In the genomic region with DNA sequence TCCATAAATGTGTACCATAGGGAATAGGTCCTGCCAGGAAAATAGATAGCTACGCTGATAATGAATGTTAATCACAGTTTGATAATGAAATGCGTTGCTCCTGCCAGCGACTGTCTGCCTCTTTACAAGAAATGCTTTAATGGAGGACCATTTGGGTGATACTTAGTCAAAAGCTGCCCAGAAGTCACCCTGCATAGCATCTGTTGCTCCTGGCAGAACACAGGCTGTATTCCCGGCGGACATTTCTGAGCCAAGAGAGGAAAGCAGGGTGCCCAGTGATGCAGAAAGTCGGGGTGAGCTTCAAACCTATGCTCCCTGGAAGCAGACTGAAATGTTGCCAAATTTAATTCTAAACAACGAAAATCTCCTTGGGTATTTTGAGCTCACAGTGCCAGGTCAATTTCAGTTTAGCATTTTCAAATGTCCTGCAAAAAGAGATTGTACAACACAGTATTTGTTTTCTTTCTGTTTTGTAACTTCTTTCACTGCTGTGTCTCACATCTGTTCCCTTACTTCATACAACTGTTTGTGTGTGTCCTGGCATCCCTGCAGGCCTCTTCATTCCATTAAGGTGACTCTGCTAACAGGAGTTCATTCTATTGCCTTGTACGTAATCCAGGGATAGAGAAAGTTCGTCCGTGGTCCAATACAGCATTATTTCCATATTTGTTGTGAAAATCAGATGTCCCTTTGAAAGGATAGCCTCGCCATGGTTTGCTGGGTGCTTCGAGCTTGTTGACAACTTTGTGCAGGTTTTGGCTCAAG, we compare ENCODE assay signal across 13 mouse cellular contexts. TPM values are rescaled to one million over a fixed set of nuclear protein-coding genes. Genes with fewer than 3 reads are reported as not detected.
DNase-seq lines count a peak whose midpoint lies in the region; ATAC-seq lines count a peak whose summit lies in the region.
"Had no signal": no experiment of that assay in that cellular context is flagged by ENCODE, and none has a peak within 500 bp of the region (broad histone marks: within the 10 kb centered on the region; RNA-seq: fewer than 3 reads in every experiment).

No protein-coding gene starts in this region.

- H3K9me3 ChIP-seq in forebrain, embryonic 13.5 days (replicated peaks), result no peaks in the 10 kb centered on the region
- H3K9me3 ChIP-seq in forebrain, embryonic 11.5 days (ENCODE audit: control insufficient read depth, low read length), result no peaks in the 10 kb centered on the region
- no peaks in the 10 kb centered on the region for H3K9me3 ChIP-seq in hindbrain, embryonic 16.5 days (ENCODE audit: control insufficient read depth, low read length)
- no peaks in the 10 kb centered on the region for H3K9me3 ChIP-seq in hindbrain, embryonic 12.5 days (replicated peaks)
- no peaks in the 10 kb centered on the region for H3K9me3 ChIP-seq in forebrain, embryonic 16.5 days (ENCODE audit: control insufficient read depth, low read length)
- H3K9me3 ChIP-seq: limb, embryonic 15.5 days had no signal

- no peaks in the 10 kb centered on the region for H3K36me3 ChIP-seq in forebrain, embryonic 13.5 days (ENCODE audit: poor library complexity, severe bottlenecking)
- H3K36me3 ChIP-seq in forebrain, embryonic 11.5 days (ENCODE audit: control insufficient read depth, insufficient read depth, low read length), result no peaks in the 10 kb centered on the region
- H3K36me3 ChIP-seq in hindbrain, embryonic 16.5 days (ENCODE audit: control insufficient read depth, insufficient read depth, low read length), result no peaks in the 10 kb centered on the region
- H3K36me3 ChIP-seq in hindbrain, embryonic 12.5 days, result no peaks in the 10 kb centered on the region
- H3K36me3 ChIP-seq in forebrain, embryonic 16.5 days (ENCODE audit: control insufficient read depth, insufficient read depth), result no peaks in the 10 kb centered on the region
- H3K36me3 ChIP-seq: limb, embryonic 15.5 days had no signal

- ATAC-seq in forebrain, embryonic 13.5 days, result peak; percentile 33; the same call in 1 of the 2 replicates
- ATAC-seq in forebrain, embryonic 11.5 days (replicated peaks; ENCODE audit: low FRiP score), result no peak
- peak; percentile 75; the same call in 1 of the 2 replicates for ATAC-seq in hindbrain, embryonic 16.5 days
- no peak for ATAC-seq in hindbrain, embryonic 12.5 days (ENCODE audit: low FRiP score)
- peak; percentile 84 for ATAC-seq in forebrain, embryonic 16.5 days
- ATAC-seq: CD4-positive, CD25-positive, alpha-beta regulatory T cell, adult 4 months had no signal

- WGBS in forebrain, embryonic 13.5 days, result 56% methylated on average over 12 of the region's 12 CpGs
- 87% methylated on average over 12 of the region's 12 CpGs for WGBS in forebrain, embryonic 11.5 days
- 40% methylated on average over 12 of the region's 12 CpGs for WGBS in hindbrain, embryonic 16.5 days
- WGBS in hindbrain, embryonic 12.5 days, result 69% methylated on average over 12 of the region's 12 CpGs
- WGBS in forebrain, embryonic 16.5 days, result 33% methylated on average over 12 of the region's 12 CpGs

- H3K4me2 ChIP-seq in forebrain, embryonic 13.5 days, result no peak overlapping the region
- no peak overlapping the region for H3K4me2 ChIP-seq in forebrain, embryonic 11.5 days (ENCODE audit: low read depth, low read length, severe bottlenecking)
- no peak overlapping the region for H3K4me2 ChIP-seq in hindbrain, embryonic 16.5 days (ENCODE audit: low read length)
- H3K4me2 ChIP-seq in hindbrain, embryonic 12.5 days (replicated peaks), result no peak overlapping the region
- H3K4me2 ChIP-seq in forebrain, embryonic 16.5 days (ENCODE audit: low read length), result no peak overlapping the region
- H3K4me2 ChIP-seq: limb, embryonic 15.5 days; lung, embryonic 14.5 days had no signal

- no peak overlapping the region for H3K4me3 ChIP-seq in forebrain, embryonic 13.5 days
- no peak overlapping the region for H3K4me3 ChIP-seq in forebrain, embryonic 11.5 days (ENCODE audit: low read depth, low read length)
- no peak overlapping the region for H3K4me3 ChIP-seq in hindbrain, embryonic 16.5 days (ENCODE audit: low read length)
- no peak overlapping the region for H3K4me3 ChIP-seq in hindbrain, embryonic 12.5 days
- H3K4me3 ChIP-seq in forebrain, embryonic 16.5 days (replicated peaks; ENCODE audit: low read length), result no peak overlapping the region
- H3K4me3 ChIP-seq: limb, embryonic 15.5 days had no signal

- DNase-seq in forebrain, embryonic 11.5 days (ENCODE audit: low spot score), result no peak
- DNase-seq in NIH3T3 (ENCODE audit: low read depth), result peak; percentile 73
- DNase-seq in ovary, adult 18-20 months (ENCODE audit: low spot score), result no peak
- DNase-seq: cerebellum, adult 9-10 months; kidney, adult 8-10 months; lung, embryonic 14.5 days; right cerebral cortex, adult 18-20 months had no signal

- H3K4me1 ChIP-seq in forebrain, embryonic 13.5 days, result peaks cover 11% of the 10 kb centered on the region
- H3K4me1 ChIP-seq in forebrain, embryonic 11.5 days (replicated peaks; ENCODE audit: control insufficient read depth, insufficient read depth, low read length), result no peaks in the 10 kb centered on the region
- H3K4me1 ChIP-seq in hindbrain, embryonic 16.5 days (ENCODE audit: control insufficient read depth, insufficient read depth, low read depth, low read length), result peaks cover 3% of the 10 kb centered on the region; the same call in 1 of the 2 replicates
- H3K4me1 ChIP-seq in hindbrain, embryonic 12.5 days, result peaks cover 7% of the 10 kb centered on the region
- peaks cover 9% of the 10 kb centered on the region for H3K4me1 ChIP-seq in forebrain, embryonic 16.5 days (replicated peaks; ENCODE audit: control insufficient read depth, insufficient read depth, low read length)
- H3K4me1 ChIP-seq: limb, embryonic 15.5 days had no signal

- H3K9ac ChIP-seq in forebrain, embryonic 13.5 days, result no peak overlapping the region
- H3K9ac ChIP-seq in forebrain, embryonic 11.5 days (ENCODE audit: low read length), result no peak overlapping the region
- no peak overlapping the region for H3K9ac ChIP-seq in hindbrain, embryonic 16.5 days (ENCODE audit: low read depth, low read length)
- no peak overlapping the region for H3K9ac ChIP-seq in hindbrain, embryonic 12.5 days
- no peak overlapping the region for H3K9ac ChIP-seq in forebrain, embryonic 16.5 days (replicated peaks; ENCODE audit: low read depth, low read length)
- H3K9ac ChIP-seq: limb, embryonic 15.5 days; lung, embryonic 14.5 days had no signal

- H3K27me3 ChIP-seq in forebrain, embryonic 13.5 days, result no peaks in the 10 kb centered on the region
- no peaks in the 10 kb centered on the region for H3K27me3 ChIP-seq in forebrain, embryonic 11.5 days (ENCODE audit: control insufficient read depth, insufficient read depth, low read length)
- no peaks in the 10 kb centered on the region for H3K27me3 ChIP-seq in hindbrain, embryonic 16.5 days (replicated peaks; ENCODE audit: control insufficient read depth, insufficient read depth, low read length)
- no peaks in the 10 kb centered on the region for H3K27me3 ChIP-seq in hindbrain, embryonic 12.5 days
- no peaks in the 10 kb centered on the region for H3K27me3 ChIP-seq in forebrain, embryonic 16.5 days (replicated peaks; ENCODE audit: control insufficient read depth, insufficient read depth, low read length)
- H3K27me3 ChIP-seq: limb, embryonic 15.5 days had no signal

- no peak overlapping the region for H3K27ac ChIP-seq in forebrain, embryonic 13.5 days
- no peak overlapping the region for H3K27ac ChIP-seq in forebrain, embryonic 11.5 days (ENCODE audit: low read depth, low read length)
- no peak overlapping the region for H3K27ac ChIP-seq in hindbrain, embryonic 16.5 days (ENCODE audit: low read depth, low read length)
- no peak overlapping the region for H3K27ac ChIP-seq in hindbrain, embryonic 12.5 days
- H3K27ac ChIP-seq in forebrain, embryonic 16.5 days (ENCODE audit: low read length), result no peak overlapping the region
- H3K27ac ChIP-seq: limb, embryonic 15.5 days had no signal

RNA-seq across cellular contexts. Expression of a gene that starts 38.4 kb away (rescaled TPM):
- 3.4 and 4.9 TPM in 2 replicates for polyA plus RNA-seq in forebrain, embryonic 13.5 days (2015; fragmentation: Nextera tagmentation; extraction: Ambion mirVana)
- 14.0 and 15.4 TPM in 2 replicates for polyA plus RNA-seq in forebrain, embryonic 11.5 days (2014; fragmentation: Nextera tagmentation; extraction: Ambion mirVana)
- 2.8 and 3.4 TPM in 2 replicates for polyA plus RNA-seq in hindbrain, embryonic 16.5 days (2015; fragmentation: Nextera tagmentation; extraction: Ambion mirVana)
- 4.5 and 4.6 TPM in 2 replicates for polyA plus RNA-seq in hindbrain, embryonic 12.5 days (2016; fragmentation: Nextera tagmentation; extraction: Ambion mirVana)
- polyA plus RNA-seq in forebrain, embryonic 16.5 days (2015; fragmentation: Nextera tagmentation; extraction: Ambion mirVana), result 2.8 and 3.5 TPM in 2 replicates
- polyA plus RNA-seq: CD4-positive, CD25-positive, alpha-beta regulatory T cell, adult 4 months had no signal

RNA-seq across cellular contexts. Expression of a gene that starts 39.7 kb away (rescaled TPM):
- 5.5 and 6.8 TPM in 2 replicates for polyA plus RNA-seq in forebrain, embryonic 13.5 days (2015; fragmentation: Nextera tagmentation; extraction: Ambion mirVana)
- polyA plus RNA-seq in forebrain, embryonic 11.5 days (2014; fragmentation: Nextera tagmentation; extraction: Ambion mirVana), result 9.4 and 9.7 TPM in 2 replicates
- 6.0 and 6.1 TPM in 2 replicates for polyA plus RNA-seq in hindbrain, embryonic 16.5 days (2015; fragmentation: Nextera tagmentation; extraction: Ambion mirVana)
- polyA plus RNA-seq in hindbrain, embryonic 12.5 days (2016; fragmentation: Nextera tagmentation; extraction: Ambion mirVana), result 8.1 and 8.5 TPM in 2 replicates
- 4.8 and 5.2 TPM in 2 replicates for polyA plus RNA-seq in forebrain, embryonic 16.5 days (2015; fragmentation: Nextera tagmentation; extraction: Ambion mirVana)

RNA-seq across cellular contexts. Expression of a gene that starts 39.8 kb away (rescaled TPM):
- 1.7 and 1.8 TPM in 2 replicates for polyA plus RNA-seq in forebrain, embryonic 13.5 days (2015; fragmentation: Nextera tagmentation; extraction: Ambion mirVana)
- polyA plus RNA-seq in forebrain, embryonic 11.5 days (2014; fragmentation: Nextera tagmentation; extraction: Ambion mirVana), result 2.9 and 3.8 TPM in 2 replicates
- polyA plus RNA-seq in hindbrain, embryonic 16.5 days (2015; fragmentation: Nextera tagmentation; extraction: Ambion mirVana), result 1.7 and 2.5 TPM in 2 replicates
- 3.8 and 3.9 TPM in 2 replicates for polyA plus RNA-seq in hindbrain, embryonic 12.5 days (2016; fragmentation: Nextera tagmentation; extraction: Ambion mirVana)
- polyA plus RNA-seq in forebrain, embryonic 16.5 days (2015; fragmentation: Nextera tagmentation; extraction: Ambion mirVana), result 1.4 and 1.5 TPM in 2 replicates

Comparison
In these comparisons a context has a peak if more than half of its experiments do, and no peak if none do; other contexts are left out.
1. ATAC-seq: peak in forebrain, embryonic 13.5 days (single experiment), hindbrain, embryonic 16.5 days (single experiment) and forebrain, embryonic 16.5 days (single experiment); none in forebrain, embryonic 11.5 days (single experiment) and hindbrain, embryonic 12.5 days (single experiment).